Mouse (Mus musculus): ENCODE measurements around the gene Hsfy2. TPM values are rescaled to one million over a fixed set of nuclear protein-coding genes. Genes with fewer than 3 reads are reported as not detected.

Gene Hsfy2
- polyA plus RNA-seq, 1 experiment from 2014 or later: not detected

DNA sequence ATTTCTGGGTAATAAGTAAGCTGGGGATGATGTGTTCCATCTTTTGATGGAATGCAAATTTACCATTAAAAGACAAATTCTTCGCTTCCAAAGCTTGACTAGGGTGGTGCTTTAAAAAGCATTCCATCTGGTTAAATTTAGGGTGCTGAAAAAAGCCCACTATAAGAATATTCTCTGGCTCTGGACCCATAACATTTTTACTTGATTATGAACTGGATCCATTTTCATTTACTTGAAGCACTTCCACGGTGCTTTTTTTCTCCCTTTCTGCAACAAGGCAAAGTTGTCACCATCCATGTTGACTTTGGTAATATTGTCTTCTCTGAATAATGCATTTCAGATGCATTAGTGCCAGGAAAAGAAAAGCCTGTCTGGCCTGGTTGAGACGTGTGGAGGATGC is 27.4 kb upstream of the Hsfy2 start:
- H3K9me3 ChIP-seq (replicated peaks; ENCODE audit: control insufficient read depth, low read length): no peaks in the 10 kb centered on the region
- H3K4me2 ChIP-seq (ENCODE audit: low read depth, low read length): no peak overlapping the region
- ATAC-seq (replicated peaks; ENCODE audit: insufficient number of reproducible peaks, low FRiP score, low TSS enrichment, low read depth) (no peak), DNase-seq (ENCODE audit: low spot score) (no peak)
- no peak overlapping the region for H3K4me3 ChIP-seq (ENCODE audit: low read depth, low read length)
- no peak overlapping the region for H3K9ac ChIP-seq (replicated peaks; ENCODE audit: low read length)
- H3K4me1 ChIP-seq (ENCODE audit: control insufficient read depth, insufficient read depth, low read length): no peaks in the 10 kb centered on the region
- no peaks in the 10 kb centered on the region for H3K36me3 ChIP-seq (replicated peaks; ENCODE audit: control insufficient read depth, insufficient read depth, low read depth, low read length)
- 76% methylated on average over 3 of the region's 3 CpGs for WGBS
- no peaks in the 10 kb centered on the region for H3K27me3 ChIP-seq (ENCODE audit: control insufficient read depth, insufficient read depth, low read length)
- no peak overlapping the region for H3K27ac ChIP-seq (replicated peaks; ENCODE audit: low read depth, low read length)

DNA sequence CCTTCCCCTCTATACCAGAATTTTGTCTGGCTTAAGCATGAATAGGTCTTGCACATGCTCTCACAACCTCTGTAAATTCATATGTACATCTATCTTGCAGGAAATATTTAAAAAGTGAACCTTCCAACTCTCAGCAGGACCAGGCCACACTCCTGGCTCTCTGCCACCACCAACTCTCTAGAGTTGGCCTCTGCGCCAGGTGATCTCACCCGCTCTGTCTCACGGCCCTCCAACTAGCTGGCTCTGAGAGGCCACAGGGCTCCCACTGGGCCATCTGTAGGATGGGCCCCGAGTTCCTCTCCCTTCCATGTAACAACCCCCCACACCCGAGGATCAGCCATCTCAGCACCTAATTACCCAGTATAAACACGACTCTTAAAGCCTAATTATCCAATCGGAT is 10.4 kb downstream of the Hsfy2 start:
- 80% methylated on average over 7 of the region's 7 CpGs for WGBS
- Histone ChIP-seq H3K4me2 (ENCODE audit: low read depth, low read length) (no peak overlapping the region), H3K27ac (replicated peaks; ENCODE audit: low read depth, low read length) (no peak overlapping the region), H3K27me3 (ENCODE audit: control insufficient read depth, insufficient read depth, low read length) (no peaks in the 10 kb centered on the region), H3K9ac (replicated peaks; ENCODE audit: low read length) (no peak overlapping the region), H3K9me3 (replicated peaks; ENCODE audit: control insufficient read depth, low read length) (no peaks in the 10 kb centered on the region), H3K4me3 (ENCODE audit: low read depth, low read length) (no peak overlapping the region), H3K4me1 (ENCODE audit: control insufficient read depth, insufficient read depth, low read length) (no peaks in the 10 kb centered on the region), H3K36me3 (replicated peaks; ENCODE audit: control insufficient read depth, insufficient read depth, low read depth, low read length) (no peaks in the 10 kb centered on the region)
- DNase-seq (ENCODE audit: low spot score) (no peak), ATAC-seq (replicated peaks; ENCODE audit: insufficient number of reproducible peaks, low FRiP score, low TSS enrichment, low read depth) (no peak)

DNA sequence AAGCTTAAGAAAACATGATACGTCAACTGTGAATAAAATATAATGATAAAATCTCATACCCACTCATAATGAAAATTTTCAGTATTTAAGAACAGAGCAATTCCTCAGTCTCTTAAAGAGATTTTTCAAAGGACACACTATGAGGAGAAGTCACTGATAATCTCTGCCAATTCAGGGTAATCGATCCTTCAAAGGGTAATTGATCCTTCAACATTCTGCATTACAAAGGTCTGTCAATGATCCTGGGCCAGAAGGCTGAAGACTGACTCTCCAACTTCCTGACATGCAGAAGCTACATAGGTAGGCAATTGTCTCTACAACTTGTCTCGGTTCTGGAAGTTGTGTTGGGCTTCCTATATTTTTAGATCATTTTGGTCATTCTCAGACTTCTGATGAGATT is 12.9 kb downstream of the Hsfy2 start:
- 91% methylated on average over 3 of the region's 3 CpGs for WGBS
- Histone ChIP-seq H3K27me3 (ENCODE audit: control insufficient read depth, insufficient read depth, low read length) (no peaks in the 10 kb centered on the region), H3K36me3 (replicated peaks; ENCODE audit: control insufficient read depth, insufficient read depth, low read depth, low read length) (no peaks in the 10 kb centered on the region), H3K9ac (replicated peaks; ENCODE audit: low read length) (no peak overlapping the region), H3K27ac (replicated peaks; ENCODE audit: low read depth, low read length) (no peak overlapping the region), H3K4me2 (ENCODE audit: low read depth, low read length) (no peak overlapping the region), H3K4me1 (ENCODE audit: control insufficient read depth, insufficient read depth, low read length) (no peaks in the 10 kb centered on the region), H3K4me3 (ENCODE audit: low read depth, low read length) (no peak overlapping the region), H3K9me3 (replicated peaks; ENCODE audit: control insufficient read depth, low read length) (no peaks in the 10 kb centered on the region)
- no peak for DNase-seq (ENCODE audit: low spot score)
- ATAC-seq (replicated peaks; ENCODE audit: insufficient number of reproducible peaks, low FRiP score, low TSS enrichment, low read depth): no peak

DNA sequence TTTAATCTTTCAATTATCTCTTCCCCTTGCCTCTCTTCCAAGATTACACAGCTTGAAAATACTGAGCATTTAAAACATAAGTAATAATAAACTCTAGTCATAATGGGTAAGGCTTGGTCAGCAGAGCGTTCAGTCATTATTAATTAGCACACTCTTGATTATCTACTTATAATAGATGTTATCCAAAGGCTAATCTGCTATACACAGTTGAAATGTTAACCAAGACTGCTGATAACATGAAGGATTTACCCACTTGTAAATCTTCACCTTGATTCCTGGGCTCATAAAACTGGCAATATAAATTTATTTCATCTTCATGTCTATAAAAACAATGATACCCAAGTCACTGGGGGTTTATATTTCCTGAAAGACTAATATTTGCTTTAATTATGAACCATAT is 24.9 kb downstream of the Hsfy2 start:
- Histone ChIP-seq H3K27me3 (ENCODE audit: control insufficient read depth, insufficient read depth, low read length) (no peaks in the 10 kb centered on the region; the same call in 1 of the 2 replicates), H3K36me3 (replicated peaks; ENCODE audit: control insufficient read depth, insufficient read depth, low read depth, low read length) (no peaks in the 10 kb centered on the region), H3K9ac (replicated peaks; ENCODE audit: low read length) (no peak overlapping the region), H3K27ac (replicated peaks; ENCODE audit: low read depth, low read length) (no peak overlapping the region), H3K4me2 (ENCODE audit: low read depth, low read length) (no peak overlapping the region), H3K4me3 (ENCODE audit: low read depth, low read length) (no peak overlapping the region), H3K9me3 (replicated peaks; ENCODE audit: control insufficient read depth, low read length) (no peaks in the 10 kb centered on the region), H3K4me1 (ENCODE audit: control insufficient read depth, insufficient read depth, low read length) (no peaks in the 10 kb centered on the region)
- DNase-seq (ENCODE audit: low spot score) (no peak), ATAC-seq (replicated peaks; ENCODE audit: insufficient number of reproducible peaks, low FRiP score, low TSS enrichment, low read depth) (no peak)
- 92% methylated on average over 1 of the region's 1 CpGs for WGBS

Measured in embryonic facial prominence, embryonic 11.5 days (tissue).